Mouse (Mus musculus) heart, adult 9 months (tissue): ENCODE data around the gene Abl2.
"Not testable (repeated sequence)": the region's sequence is repeated elsewhere in the genome, so short reads cannot be mapped to it uniquely, and the experiment has no call there.

Experiments
- DNase-seq, 2 experiments: peaks; one replicate each; pipeline ENCODE4 v3.0.0; 2022; ENCODE audit warnings: low spot score in 2 of 2

Gene Abl2

GRCm38 (mm10) chr1:156633095-156633494, 74.5 kb downstream of the Abl2 start:
- DNase-seq = peak; percentile 38 to 47

GRCm38 (mm10) chr1:156635148-156635547, 76.6 kb downstream of the Abl2 start:
- DNase-seq = no peak

- no peak for DNase-seq
These were observed 80.9 kb downstream of the Abl2 start for GRCm38 (mm10) chr1:156639455-156639854.

- DNase-seq = no peak
These were observed 82.0 kb downstream of the Abl2 start for GRCm38 (mm10) chr1:156640577-156640976.

GRCm38 (mm10) chr1:156641808-156642207, 83.2 kb downstream of the Abl2 start:
- no peak for DNase-seq

GRCm38 (mm10) chr1:156642813-156643212, 84.2 kb downstream of the Abl2 start:
- no peak for DNase-seq

- no peak for DNase-seq
These were observed 85.5 kb downstream of the Abl2 start for GRCm38 (mm10) chr1:156644061-156644460.

GRCm38 (mm10) chr1:156644780-156645523, 86.4 kb downstream of the Abl2 start:
- DNase-seq = no peak

GRCm38 (mm10) chr1:156645971-156646370, 87.4 kb downstream of the Abl2 start:
- no peak for DNase-seq

- no peak for DNase-seq
These were observed 90.1 kb downstream of the Abl2 start for GRCm38 (mm10) chr1:156648705-156649104.

- DNase-seq = peak in 1 of 2 experiments; percentile 26
These were observed 92.0 kb downstream of the Abl2 start for GRCm38 (mm10) chr1:156650631-156651030.

- DNase-seq = no peak
These were observed 93.7 kb downstream of the Abl2 start for GRCm38 (mm10) chr1:156652189-156652822.

GRCm38 (mm10) chr1:156654735-156655530, 96.3 kb downstream of the Abl2 start:
- peak in 1 of 2 experiments; percentile 22 for DNase-seq

GRCm38 (mm10) chr1:156657523-156657922, 98.9 kb downstream of the Abl2 start:
- no peak for DNase-seq

- peak; percentile 46 to 54 for DNase-seq
These were observed 100.1 kb downstream of the Abl2 start for GRCm38 (mm10) chr1:156658676-156659075.

GRCm38 (mm10) chr1:156659906-156660659, 101.5 kb downstream of the Abl2 start:
- peak; percentile 28 to 34 for DNase-seq

GRCm38 (mm10) chr1:156660660-156661236, 102.2 kb downstream of the Abl2 start:
- not testable (repeated sequence) for DNase-seq

- DNase-seq = no peak
These were observed 107.2 kb downstream of the Abl2 start for GRCm38 (mm10) chr1:156665777-156666176.

GRCm38 (mm10) chr1:156667141-156667926, 108.7 kb downstream of the Abl2 start:
- peak; percentile 36 to 44 for DNase-seq

GRCm38 (mm10) chr1:156668602-156669001, 110.0 kb downstream of the Abl2 start:
- DNase-seq = no peak
